Mouse (Mus musculus) left cerebral cortex, postnatal 36 days (tissue): ENCODE data around the gene Anapc4. TPM values are rescaled to one million over a fixed set of nuclear protein-coding genes. Genes with fewer than 3 reads are reported as not detected.

Experiments used
- total RNA-seq, 2 experiments: library from RNA; stranded (reverse); gene quantifications; 2 replicates each; pipeline ENCODE4 v1.2.3; 2021

The Anapc4 gene
- total RNA-seq, 2 experiments from 2014 or later = 58.8 to 69.1 TPM

Other genes with a start within 250 kb of the Anapc4 start
- gene Sepsecs, start 164.3 kb upstream of the Anapc4 start, total RNA-seq = 10 to 100 TPM in 1 of 2 experiments, 1 to 10 TPM in 1; 9.4 to 12.2 TPM
- 1 to 10 TPM; 2.2 to 2.3 TPM for gene Pi4k2b, start 92.4 kb upstream of the Anapc4 start, total RNA-seq
- 10 to 100 TPM in 1 of 2 experiments, 1 to 10 TPM in 1; 9.0 to 10.5 TPM for gene Zcchc4, start 58.6 kb upstream of the Anapc4 start, total RNA-seq
- gene Slc34a2, start 204.1 kb downstream of the Anapc4 start, total RNA-seq = not detected